Mouse (Mus musculus) small intestine, adult 2 months (tissue): ENCODE results near the gene Gm8439. TPM values are rescaled to one million over a fixed set of nuclear protein-coding genes. Genes with fewer than 3 reads are reported as not detected.

Experiments
- H3K27ac ChIP-seq: fragments of 200-500 bp; 2 replicates; pipeline ENCODE4 v1.5.1; 2012; ENCODE audit warnings: low read depth, low read length, control low read depth, inconsistent platforms; ENCODE audit not compliant: insufficient read depth
- H3K27me3 ChIP-seq: fragments of 200-500 bp; 2 replicates; pipeline ENCODE4 v1.6.1; 2012; ENCODE audit warnings: mild to moderate bottlenecking, moderate library complexity, low read length, inconsistent platforms; ENCODE audit not compliant: control insufficient read depth, insufficient read depth
- H3K36me3 ChIP-seq: fragments of 200-500 bp; 2 replicates; pipeline ENCODE4 v1.6.1; 2012; ENCODE audit warnings: mild to moderate bottlenecking, low read length, control low read depth, inconsistent platforms; ENCODE audit not compliant: control insufficient read depth, insufficient read depth
- H3K4me1 ChIP-seq: fragments of 200-500 bp; 2 replicates; pipeline ENCODE4 v1.6.1; 2012; ENCODE audit warnings: low read length, inconsistent platforms, mixed read lengths; ENCODE audit not compliant: control insufficient read depth, insufficient read depth, insufficient read length
- H3K4me3 ChIP-seq: fragments of 200-500 bp; 2 replicates; pipeline ENCODE4 v1.5.1; 2012; ENCODE audit warnings: low read depth, mild to moderate bottlenecking, control low read depth, inconsistent platforms, low read length, moderate library complexity
- CTCF ChIP-seq: fragments of 200-500 bp; IDR thresholded peaks from 2 replicates; pipeline ENCODE4 v1.5.1; 2012; ENCODE audit warnings: low read depth, mild to moderate bottlenecking, control low read depth, inconsistent platforms, low read length, moderate library complexity, mixed read lengths; ENCODE audit not compliant: insufficient replicate concordance, insufficient read length; ENCODE audit errors: extremely low read depth
- POLR2A ChIP-seq: fragments of 200-500 bp; IDR thresholded peaks from 2 replicates; pipeline ENCODE4 v1.6.1; 2012; ENCODE audit warnings: low read depth, mild to moderate bottlenecking, control low read depth, inconsistent platforms, low read length, moderate library complexity
- WGBS: fragments of 180-500 bp; shearing (Covaris S2); methylation state at CpG from one replicate; pipeline ENCODE4 v1.1.7; 2018; 5-methylcytosine and 5-hydroxymethylcytosine counted together
- polyA plus RNA-seq: library from polyadenylated mRNA; depleted of rRNA; stranded (reverse); fragments of >200 nt; gene quantifications from 2 replicates; pipeline ENCODE4 v1.2.3, GENCODE M21; 2012; rRNA removed

Gm8439 gene
- polyA plus RNA-seq, 1 experiment, result not detected

GRCm38 (mm10) chr4:120655898-120656297 lies 67.4 kb downstream of the Gm8439 start:
- no peak overlapping the region for H3K27ac ChIP-seq
- WGBS, result 76% methylated on average over 8 of the region's 8 CpGs
- H3K4me3 ChIP-seq, result no peak overlapping the region
- H3K4me1 ChIP-seq, result no peaks in the 10 kb centered on the region
- H3K27me3 ChIP-seq, result peaks cover 6% of the 10 kb centered on the region
- no peaks in the 10 kb centered on the region for H3K36me3 ChIP-seq
- TF ChIP-seq CTCF, result no peak
- no peak for TF ChIP-seq POLR2A

Other genes starting within 250 kb of the Gm8439 start
- 6.5 and 10.6 TPM in 2 replicates for gene Scmh1, start 183.5 kb upstream of the Gm8439 start, polyA plus RNA-seq
- gene Slfnl1, start 56.5 kb upstream of the Gm8439 start, polyA plus RNA-seq, result not detected in 2 replicates
- 1.5 and 1.9 TPM in 2 replicates for gene Ctps, start 18.5 kb upstream of the Gm8439 start, polyA plus RNA-seq
- gene Cited4, start 77.8 kb downstream of the Gm8439 start, polyA plus RNA-seq, result 18.6 and 21.0 TPM in 2 replicates
- 3.0 and 4.3 TPM in 2 replicates for gene Kcnq4, start 159.9 kb downstream of the Gm8439 start, polyA plus RNA-seq
- 103 and 247 TPM in 2 replicates for gene Nfyc, start 242.8 kb downstream of the Gm8439 start, polyA plus RNA-seq